Mouse (Mus musculus): Measurements from ENCODE around the gene Usp22. TPM values are rescaled to one million over a fixed set of nuclear protein-coding genes. Genes with fewer than 3 reads are reported as not detected.
"Not testable (repeated sequence)": the region's sequence is repeated elsewhere in the genome, so short reads cannot be mapped to it uniquely, and the experiment has no call there.

Gene Usp22
- polyA plus RNA-seq, 1 experiment from 2014 or later = 10.0 TPM

DNA sequence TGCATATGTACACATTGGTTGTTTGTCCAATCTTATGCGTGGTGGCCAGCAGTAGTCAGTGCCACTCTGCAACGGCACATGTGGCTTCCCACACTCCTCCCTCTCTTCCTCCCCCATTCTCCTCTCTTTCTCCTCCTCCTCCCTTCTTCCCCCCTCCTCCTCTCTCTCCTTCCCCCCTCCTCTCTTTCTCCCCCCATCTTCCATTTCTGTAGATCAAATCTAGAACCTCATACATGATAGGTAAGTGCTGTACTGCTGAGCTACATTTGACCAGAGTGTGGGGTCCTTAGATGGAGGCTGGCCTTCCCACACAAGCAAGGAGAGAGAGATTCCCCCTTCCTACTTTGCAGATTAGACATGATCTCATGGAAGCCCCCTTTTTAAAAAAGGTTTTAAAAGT is 17.9 kb upstream of the Usp22 start:
- no peaks in the 10 kb centered on the region for H3K9me3 ChIP-seq (ENCODE audit: low read length)
- H3K4me1 ChIP-seq (ENCODE audit: insufficient read depth) = peaks cover 4% of the 10 kb centered on the region; the same call in 1 of the 2 replicates
- H3K27ac ChIP-seq (ENCODE audit: low read depth) = no peak overlapping the region
- no peak overlapping the region for H3K9ac ChIP-seq (replicated peaks)
- no peak for ATAC-seq
- no peak for TF ChIP-seq CTCF (IDR thresholded peaks at IDR 0.05; ENCODE audit: low read depth)
- TF ChIP-seq EP300 (IDR thresholded peaks at IDR 0.05; ENCODE audit: low read depth) = no peak
- DNase-seq = no peak
- no peak overlapping the region for H3K4me2 ChIP-seq (ENCODE audit: low read depth, low read length)
- H3K27me3 ChIP-seq (ENCODE audit: insufficient read depth, low read length) = 0 out of 2 replicates have a peak, but pooled peaks cover 6% of the 10 kb centered on the region
- H3K36me3 ChIP-seq (replicated peaks; ENCODE audit: insufficient read depth, low read length) = no peaks in the 10 kb centered on the region
- WGBS (ENCODE audit: insufficient replicate concordance) = 100% methylated on average over 2 of the region's 2 CpGs
- no peak overlapping the region for H3K4me3 ChIP-seq (ENCODE audit: low read depth, low read length)

DNA sequence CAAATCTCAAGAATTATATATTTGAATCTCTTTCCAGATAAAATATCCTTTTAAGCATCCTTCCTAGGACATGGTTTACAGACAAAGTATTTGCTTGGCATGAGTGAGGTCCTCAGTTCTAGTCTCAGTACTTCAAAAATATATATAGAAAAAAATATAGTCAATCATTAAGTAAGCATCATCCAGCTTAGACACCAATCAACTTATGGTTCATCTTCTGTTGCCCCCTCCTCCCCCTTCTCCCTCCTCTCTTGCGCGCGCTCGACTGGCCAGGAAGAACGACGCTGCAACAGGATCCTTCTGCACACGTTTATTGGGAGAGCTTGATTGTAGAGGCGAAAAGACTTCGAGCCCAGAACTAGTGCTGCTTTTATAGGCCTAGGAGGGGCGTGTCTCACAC is 17.3 kb upstream of the Usp22 start:
- ATAC-seq; H3K4me1 ChIP-seq (ENCODE audit: insufficient read depth); H3K9me3 ChIP-seq (ENCODE audit: low read length); DNase-seq; H3K4me3 ChIP-seq (ENCODE audit: low read depth, low read length); H3K27me3 ChIP-seq (ENCODE audit: insufficient read depth, low read length); H3K36me3 ChIP-seq (replicated peaks; ENCODE audit: insufficient read depth, low read length); H3K9ac ChIP-seq (replicated peaks); H3K4me2 ChIP-seq (ENCODE audit: low read depth, low read length); H3K27ac ChIP-seq (ENCODE audit: low read depth): not testable (repeated sequence)
- WGBS (ENCODE audit: insufficient replicate concordance) = 90% methylated on average over 7 of the region's 10 CpGs

DNA sequence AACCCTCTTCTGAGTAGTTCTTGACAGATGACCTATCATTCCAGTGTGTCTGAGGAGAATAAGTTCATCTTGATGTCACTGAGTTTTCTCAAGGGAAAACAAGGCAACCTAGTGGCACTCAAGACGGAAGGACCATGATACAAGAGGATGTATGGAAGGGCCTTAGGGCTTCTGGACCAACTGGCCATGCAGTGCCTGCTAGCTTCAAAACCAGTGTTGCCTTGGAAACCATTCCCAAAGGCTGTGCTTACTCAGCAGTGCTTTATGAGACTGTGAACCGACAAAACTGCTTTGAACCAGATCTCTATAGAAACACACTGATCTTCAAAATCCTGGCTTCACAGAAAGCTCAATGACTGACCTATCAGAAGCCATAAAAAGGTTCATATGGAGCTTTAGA is 15.9 kb upstream of the Usp22 start:
- 0 out of 2 replicates have a peak, but pooled peaks cover 6% of the 10 kb centered on the region for H3K27me3 ChIP-seq (ENCODE audit: insufficient read depth, low read length)
- DNase-seq = no peak
- 67% methylated on average over 2 of the region's 2 CpGs for WGBS (ENCODE audit: insufficient replicate concordance)
- no peaks in the 10 kb centered on the region for H3K4me1 ChIP-seq (ENCODE audit: insufficient read depth)
- TF ChIP-seq CTCF (IDR thresholded peaks at IDR 0.05; ENCODE audit: low read depth) (no peak), EP300 (IDR thresholded peaks at IDR 0.05; ENCODE audit: low read depth) (no peak)
- no peak overlapping the region for H3K4me3 ChIP-seq (ENCODE audit: low read depth, low read length)
- no peak overlapping the region for H3K9ac ChIP-seq (replicated peaks)
- H3K9me3 ChIP-seq (ENCODE audit: low read length) = no peaks in the 10 kb centered on the region
- no peaks in the 10 kb centered on the region for H3K36me3 ChIP-seq (replicated peaks; ENCODE audit: insufficient read depth, low read length)
- no peak for ATAC-seq
- no peak overlapping the region for H3K4me2 ChIP-seq (ENCODE audit: low read depth, low read length)
- H3K27ac ChIP-seq (ENCODE audit: low read depth) = no peak overlapping the region

DNA sequence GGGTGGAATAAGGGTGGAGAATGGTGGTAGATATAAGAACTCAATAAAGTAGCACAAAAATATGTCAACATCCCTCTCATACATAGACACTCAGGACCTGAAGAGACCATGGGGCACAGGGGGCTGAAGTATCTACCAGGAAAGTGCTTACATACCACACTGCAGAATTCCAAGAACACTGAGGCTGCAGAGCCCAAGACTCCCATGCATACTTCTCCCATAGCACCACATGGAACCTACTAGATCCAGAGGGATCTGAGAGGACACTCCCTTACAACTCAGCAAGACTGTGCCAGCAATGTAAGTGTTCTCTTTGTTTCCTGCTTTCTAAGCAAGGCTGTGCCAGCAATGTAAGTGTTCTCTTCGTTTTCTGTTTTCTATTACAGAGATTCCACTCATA is 9.0 kb upstream of the Usp22 start:
- WGBS (ENCODE audit: insufficient replicate concordance) = 74% methylated on average over 1 of the region's 1 CpGs
- TF ChIP-seq CTCF (IDR thresholded peaks at IDR 0.05; ENCODE audit: low read depth) (no peak), EP300 (IDR thresholded peaks at IDR 0.05; ENCODE audit: low read depth) (no peak)
- H3K4me1 ChIP-seq (ENCODE audit: insufficient read depth) = no peaks in the 10 kb centered on the region
- no peak overlapping the region for H3K9ac ChIP-seq (replicated peaks)
- no peak overlapping the region for H3K4me2 ChIP-seq (ENCODE audit: low read depth, low read length)
- DNase-seq = no peak
- no peaks in the 10 kb centered on the region for H3K9me3 ChIP-seq (ENCODE audit: low read length)
- no peaks in the 10 kb centered on the region for H3K36me3 ChIP-seq (replicated peaks; ENCODE audit: insufficient read depth, low read length)
- no peaks in the 10 kb centered on the region for H3K27me3 ChIP-seq (ENCODE audit: insufficient read depth, low read length)
- H3K4me3 ChIP-seq (ENCODE audit: low read depth, low read length) = no peak overlapping the region
- no peak overlapping the region for H3K27ac ChIP-seq (ENCODE audit: low read depth)
- no peak for ATAC-seq

DNA sequence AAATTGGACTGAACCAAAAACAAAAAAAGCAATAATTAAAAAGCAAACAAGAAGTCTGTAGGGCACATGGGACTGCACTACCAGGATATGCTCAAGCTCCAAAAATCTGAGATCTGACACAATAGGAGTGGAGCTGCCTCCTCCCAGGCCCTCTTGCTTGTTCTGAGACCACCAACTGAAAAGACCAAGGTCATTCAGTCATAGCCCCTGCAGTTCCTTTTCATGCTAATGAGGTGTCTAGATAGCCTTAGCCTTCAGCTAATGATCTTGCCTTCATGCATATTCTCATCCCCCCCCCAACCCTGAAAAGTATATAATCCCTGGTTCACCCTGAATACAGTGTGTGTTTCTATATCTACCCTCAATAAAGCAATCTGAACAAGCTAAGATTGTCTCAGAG is 6.8 kb upstream of the Usp22 start:
- no peak overlapping the region for H3K27ac ChIP-seq (ENCODE audit: low read depth)
- no peak for DNase-seq
- no peaks in the 10 kb centered on the region for H3K27me3 ChIP-seq (ENCODE audit: insufficient read depth, low read length)
- no peak for ATAC-seq
- no peak for TF ChIP-seq CTCF (IDR thresholded peaks at IDR 0.05; ENCODE audit: low read depth)
- no peak for TF ChIP-seq EP300 (IDR thresholded peaks at IDR 0.05; ENCODE audit: low read depth)
- H3K4me3 ChIP-seq (ENCODE audit: low read depth, low read length) = no peak overlapping the region
- no peak overlapping the region for H3K4me2 ChIP-seq (ENCODE audit: low read depth, low read length)
- no peaks in the 10 kb centered on the region for H3K36me3 ChIP-seq (replicated peaks; ENCODE audit: insufficient read depth, low read length)
- H3K4me1 ChIP-seq (ENCODE audit: insufficient read depth) = no peaks in the 10 kb centered on the region
- no peaks in the 10 kb centered on the region for H3K9me3 ChIP-seq (ENCODE audit: low read length)
- no peak overlapping the region for H3K9ac ChIP-seq (replicated peaks)

DNA sequence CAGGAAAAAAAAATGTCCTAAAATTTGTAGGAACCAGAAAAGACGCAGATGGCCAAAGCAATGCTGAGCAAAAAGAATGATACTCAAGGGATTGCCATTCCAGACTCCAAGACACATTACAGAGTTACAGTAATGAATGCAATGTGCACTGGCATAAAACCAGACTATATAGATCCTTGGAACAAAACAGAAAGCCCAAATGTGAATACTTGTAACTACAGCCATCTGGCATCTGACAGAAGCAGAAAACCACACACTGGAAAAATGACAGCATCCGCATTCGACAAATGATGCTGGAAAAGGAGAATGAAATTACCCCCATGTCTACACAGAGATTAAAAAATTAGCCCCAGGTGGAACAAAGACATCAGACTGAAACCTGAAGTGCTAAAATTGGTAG is 5.5 kb upstream of the Usp22 start:
- no peak for DNase-seq
- Histone ChIP-seq H3K36me3 (replicated peaks; ENCODE audit: insufficient read depth, low read length) (no peaks in the 10 kb centered on the region), H3K9me3 (ENCODE audit: low read length) (no peaks in the 10 kb centered on the region), H3K4me3 (ENCODE audit: low read depth, low read length) (no peak overlapping the region), H3K27me3 (ENCODE audit: insufficient read depth, low read length) (no peaks in the 10 kb centered on the region), H3K4me1 (ENCODE audit: insufficient read depth) (peaks cover 5% of the 10 kb centered on the region), H3K9ac (replicated peaks) (no peak overlapping the region), H3K27ac (ENCODE audit: low read depth) (no peak overlapping the region), H3K4me2 (ENCODE audit: low read depth, low read length) (no peak overlapping the region)
- WGBS (ENCODE audit: insufficient replicate concordance) = 89% methylated on average over 3 of the region's 3 CpGs
- TF ChIP-seq EP300 (IDR thresholded peaks at IDR 0.05; ENCODE audit: low read depth) = no peak
- no peak for TF ChIP-seq CTCF (IDR thresholded peaks at IDR 0.05; ENCODE audit: low read depth)
- ATAC-seq = no peak

DNA sequence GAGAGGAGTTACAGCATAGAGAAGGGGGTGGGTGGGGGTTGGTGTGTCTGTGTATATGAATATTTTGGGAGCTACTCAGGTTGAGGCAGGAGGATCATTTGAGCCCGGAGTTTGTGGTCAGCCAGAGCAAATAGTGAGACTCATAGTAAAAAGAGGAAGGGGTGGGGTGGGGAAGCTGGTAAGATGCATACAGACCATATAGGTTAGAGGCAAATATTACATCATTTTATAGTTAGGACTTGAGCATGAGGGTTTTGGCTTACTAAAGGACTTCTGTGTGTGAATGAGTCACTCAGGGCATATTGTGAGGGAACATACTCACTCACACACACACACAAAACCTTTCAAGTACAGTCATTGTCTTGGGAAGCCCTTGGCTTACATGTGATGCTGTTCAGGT is 1.5 kb upstream of the Usp22 start:
- ATAC-seq = no peak
- Histone ChIP-seq H3K9me3 (ENCODE audit: low read length) (no peaks in the 10 kb centered on the region), H3K36me3 (replicated peaks; ENCODE audit: insufficient read depth, low read length) (no peaks in the 10 kb centered on the region), H3K4me3 (ENCODE audit: low read depth, low read length) (no peak overlapping the region), H3K27me3 (ENCODE audit: insufficient read depth, low read length) (no peaks in the 10 kb centered on the region), H3K4me2 (ENCODE audit: low read depth, low read length) (peak overlapping the region; percentile 62; the same call in 1 of the 2 replicates), H3K4me1 (ENCODE audit: insufficient read depth) (peaks cover 13% of the 10 kb centered on the region), H3K9ac (replicated peaks) (no peak overlapping the region), H3K27ac (ENCODE audit: low read depth) (no peak overlapping the region)
- no peak for TF ChIP-seq EP300 (IDR thresholded peaks at IDR 0.05; ENCODE audit: low read depth)
- TF ChIP-seq CTCF (IDR thresholded peaks at IDR 0.05; ENCODE audit: low read depth) = no peak
- DNase-seq = no peak
- WGBS (ENCODE audit: insufficient replicate concordance) = 48% methylated on average over 1 of the region's 1 CpGs
